Mouse (Mus musculus): ENCODE measurements around the gene Ptpa.

DNA sequence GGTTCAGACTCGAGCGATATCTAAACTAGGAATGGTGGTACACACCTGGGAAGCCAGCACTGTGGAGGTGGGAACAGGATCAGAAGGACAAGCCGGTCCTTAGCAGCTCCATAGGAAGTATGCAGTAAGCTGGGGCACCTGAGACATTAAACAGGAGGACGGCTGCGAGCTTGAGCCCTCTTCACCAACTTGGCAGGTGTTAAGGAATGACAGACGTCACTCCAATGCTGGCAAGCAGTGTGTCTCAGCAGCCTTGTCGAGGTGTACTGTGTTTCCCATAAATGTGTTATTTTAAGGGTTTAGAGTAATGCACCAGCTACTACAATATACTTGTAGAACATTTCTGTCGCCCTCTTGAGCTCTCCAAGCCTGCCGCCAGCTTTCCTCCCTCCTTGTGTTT is 28.9 kb upstream of the Ptpa start:
- TF ChIP-seq POLR2A (IDR thresholded peaks at IDR 0.05; ENCODE audit: borderline replicate concordance, extremely low read depth, insufficient read depth, insufficient read length, poor library complexity, severe bottlenecking) (no peak), CTCF (IDR thresholded peaks at IDR 0.05; ENCODE audit: borderline replicate concordance, extremely low read depth, insufficient read depth, insufficient read length) (no peak)
